Mouse (Mus musculus) brown adipose tissue, adult 24 weeks (tissue): ENCODE measurements around the gene Erich4. TPM values are rescaled to one million over a fixed set of nuclear protein-coding genes. Genes with fewer than 3 reads are reported as not detected.
A peak's percentile ranks its signal among the peaks of the same experiment; 100 is the strongest.

Experiments
- H3K27ac ChIP-seq: fragments of 200-500 bp; replicated peaks from 2 replicates; pipeline ENCODE4 v1.5.1; 2012; ENCODE audit warnings: low read depth, mild to moderate bottlenecking, low read length
- H3K4me1 ChIP-seq: fragments of 200-500 bp; 2 replicates; pipeline ENCODE4 v1.6.1; 2012; ENCODE audit warnings: low read length, mixed read lengths; ENCODE audit not compliant: control insufficient read depth, insufficient read depth, insufficient read length
- H3K4me3 ChIP-seq: fragments of 200-500 bp; 2 replicates; pipeline ENCODE4 v1.5.1; 2012; ENCODE audit warnings: low read depth, mild to moderate bottlenecking, low read length, moderate library complexity; ENCODE audit not compliant: insufficient read depth
- polyA plus RNA-seq: library from polyadenylated mRNA; stranded (reverse); fragments of >200 nt; gene quantifications from 2 replicates; pipeline ENCODE4 v1.2.4, GENCODE M21; 2012; ENCODE audit not compliant: missing spikeins, insufficient read depth, insufficient read length

Gene Erich4
- polyA plus RNA-seq, 1 experiment, result not detected

DNA sequence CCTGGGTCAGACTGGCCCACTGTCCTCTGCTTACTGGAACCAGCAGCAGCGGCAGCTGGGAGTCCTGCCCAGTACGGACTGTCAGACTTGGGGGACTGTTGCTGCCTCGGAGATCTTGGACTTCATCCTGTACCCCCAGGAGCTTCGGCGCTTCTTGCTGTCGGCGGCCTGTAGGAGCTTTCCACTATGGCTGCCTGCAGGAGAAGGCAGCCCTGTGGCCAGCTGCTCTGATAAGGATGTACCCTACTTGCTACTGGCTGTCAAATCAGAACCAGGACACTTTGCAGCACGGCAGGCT lies 12.6 kb upstream of the Erich4 start:
- H3K27ac ChIP-seq, result no peak overlapping the region

DNA sequence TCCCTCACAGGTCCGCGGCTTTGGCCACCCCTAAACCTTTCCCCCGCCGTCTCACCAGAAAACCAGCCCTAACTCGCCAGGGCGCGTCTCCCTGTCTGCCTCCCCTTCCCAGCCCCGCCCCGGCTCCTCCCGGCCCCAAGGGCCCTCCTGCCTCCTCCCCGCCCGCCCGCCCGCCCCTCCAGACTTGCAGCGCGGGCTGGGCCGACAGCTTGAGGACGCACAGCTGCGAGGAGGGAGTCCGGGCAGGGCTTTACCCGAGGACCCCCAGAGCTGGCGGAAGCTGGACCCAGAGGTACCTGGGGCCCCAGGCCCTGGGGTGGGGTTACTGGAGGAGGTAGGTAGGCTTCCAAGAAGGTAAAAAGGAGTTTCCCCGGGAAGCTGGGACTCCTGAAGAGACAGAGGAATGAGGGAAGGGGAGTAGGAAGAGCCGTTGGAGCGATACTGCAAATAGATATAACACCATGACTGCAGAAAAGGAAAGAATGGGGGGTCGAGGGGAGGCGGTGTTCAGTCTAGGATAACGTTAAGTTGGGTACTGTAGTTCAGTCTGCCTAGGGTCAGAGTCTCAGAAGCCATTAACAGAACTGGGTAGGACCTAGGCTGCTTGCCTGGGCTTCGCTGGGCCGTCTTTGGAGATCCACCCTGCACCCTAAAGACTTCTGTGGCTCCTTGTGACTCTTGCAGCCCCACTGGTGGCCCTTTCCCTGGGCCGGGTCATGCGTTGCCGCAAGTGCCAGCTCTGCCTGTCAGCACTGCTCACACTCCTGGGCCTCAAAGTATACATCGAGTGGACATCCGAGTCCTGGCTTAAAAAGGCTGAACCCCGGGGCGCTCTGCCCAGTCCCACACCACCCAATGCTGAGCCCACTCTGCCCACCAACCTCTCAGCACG lies 12.0 kb upstream of the Erich4 start:
- no peaks in the 10 kb centered on the region for H3K4me1 ChIP-seq
- H3K27ac ChIP-seq, result peak overlapping the region; percentile 49
- peak overlapping the region; percentile 54 for H3K4me3 ChIP-seq

More for the DNA sequence above, 12.6 kb upstream of the Erich4 start:
- Histone ChIP-seq H3K4me3 (peak overlapping the region; percentile 49), H3K4me1 (no peaks in the 10 kb centered on the region)

DNA sequence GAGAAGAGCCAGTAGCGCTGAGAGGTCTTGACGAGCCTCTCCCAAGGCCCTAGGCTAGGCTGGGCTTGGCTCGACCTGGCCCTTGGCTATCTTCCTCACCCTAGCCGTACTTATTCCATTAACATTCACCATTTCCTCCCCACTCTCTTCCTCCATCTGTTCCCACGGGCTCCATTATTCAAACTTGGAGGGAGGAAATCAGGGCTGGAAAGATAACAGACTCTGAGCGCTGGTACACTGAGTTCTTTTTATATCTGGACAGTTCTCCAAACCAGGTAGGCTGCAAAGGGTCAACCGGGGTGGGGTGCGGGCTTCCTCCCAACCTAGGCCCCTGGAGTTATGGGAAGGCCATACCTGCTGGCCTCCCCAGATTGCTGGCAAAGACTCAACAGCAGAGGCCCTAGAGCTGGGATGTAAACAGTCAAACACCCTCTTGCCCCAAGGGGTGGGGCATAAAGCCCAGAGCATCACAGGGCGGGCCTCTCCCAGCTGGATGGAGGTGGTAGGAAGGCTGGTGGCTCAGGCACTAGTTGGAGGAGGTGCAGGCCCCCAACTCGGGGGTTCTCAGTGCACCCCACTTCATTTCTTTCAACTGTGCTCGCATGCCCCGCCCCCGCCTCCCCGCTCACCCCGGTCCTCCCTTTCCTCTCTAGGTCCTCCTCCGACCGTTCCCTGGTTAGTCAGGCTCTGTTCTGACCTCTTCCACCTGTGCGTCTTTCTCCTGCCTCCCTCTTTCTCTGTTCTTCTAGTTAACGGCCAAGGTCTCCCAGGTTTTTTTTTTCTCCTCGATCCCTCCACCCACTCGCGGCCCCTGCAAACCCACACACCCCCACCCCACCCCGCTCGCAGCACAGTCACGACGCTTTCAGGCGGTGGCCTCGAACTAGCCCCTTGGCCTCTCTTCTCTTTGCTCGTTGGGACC lies 11.1 kb upstream of the Erich4 start, which contains the start of gene B3gnt8:
TSS of gene B3gnt8 (plus strand) at position 146 of the 922 bp plus-strand sequence.
- Histone ChIP-seq H3K27ac (peak within 1 kb of the TSS; percentile 49), H3K4me3 (peak within 1 kb of the TSS; percentile 54)

GRCm38 (mm10) chr7:25625594-25626250 lies 10.0 kb upstream of the Erich4 start:
- Histone ChIP-seq H3K4me1 (no peaks in the 10 kb centered on the region), H3K27ac (no peak overlapping the region), H3K4me3 (no peak overlapping the region)

More for the DNA sequence above, 11.1 kb upstream of the Erich4 start, which contains the start of gene B3gnt8:
- H3K4me1 ChIP-seq, result no peaks in the 10 kb centered on the region

DNA sequence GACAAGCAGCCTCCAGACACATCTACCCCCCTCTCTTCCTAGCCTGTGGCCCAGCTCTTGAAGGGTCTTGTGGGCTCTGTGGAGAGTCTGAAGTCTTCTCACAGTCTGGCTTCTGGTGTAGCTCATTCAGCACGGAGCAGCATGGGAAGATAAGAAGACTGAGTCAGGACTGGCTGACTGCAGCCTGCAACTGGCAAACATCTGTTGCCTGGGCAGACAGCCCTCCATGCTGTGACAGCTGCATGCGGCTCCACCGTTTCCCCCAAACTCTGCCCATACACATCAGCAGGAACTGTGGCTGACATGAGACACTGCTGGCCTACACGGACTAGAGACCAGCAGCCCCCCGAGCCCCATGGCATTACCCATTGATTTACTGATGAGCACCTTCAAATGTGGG lies 9.2 kb upstream of the Erich4 start:
- Histone ChIP-seq H3K4me1 (no peaks in the 10 kb centered on the region), H3K4me3 (no peak overlapping the region), H3K27ac (no peak overlapping the region)

DNA sequence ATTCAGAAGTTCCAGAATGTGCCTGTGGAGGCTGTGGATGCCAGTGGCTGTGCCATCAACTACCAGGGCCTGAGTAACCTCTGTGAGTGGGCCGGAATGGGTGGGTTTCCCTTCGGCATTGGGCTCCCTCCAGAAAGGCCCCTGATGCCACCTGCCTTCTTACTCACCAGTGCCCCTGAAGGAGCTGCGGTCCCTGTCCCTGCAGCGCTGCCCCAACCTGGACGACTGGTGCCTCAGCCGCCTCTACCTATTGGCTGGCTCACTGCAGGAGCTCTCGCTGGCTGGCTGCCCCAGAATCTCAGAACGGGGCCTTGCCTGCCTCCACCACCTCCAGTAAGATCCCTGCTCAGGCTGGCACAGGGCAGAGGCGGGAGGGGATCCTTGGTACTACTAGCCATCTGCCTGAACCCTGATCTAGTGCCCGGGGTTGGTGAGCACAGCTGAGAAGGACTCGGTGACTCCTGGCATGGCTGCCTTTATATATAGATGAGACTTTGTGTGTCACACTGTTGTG lies 8.2 kb upstream of the Erich4 start:
- H3K27ac ChIP-seq, result no peak overlapping the region
- no peak overlapping the region for H3K4me3 ChIP-seq
- H3K4me1 ChIP-seq, result no peaks in the 10 kb centered on the region

DNA sequence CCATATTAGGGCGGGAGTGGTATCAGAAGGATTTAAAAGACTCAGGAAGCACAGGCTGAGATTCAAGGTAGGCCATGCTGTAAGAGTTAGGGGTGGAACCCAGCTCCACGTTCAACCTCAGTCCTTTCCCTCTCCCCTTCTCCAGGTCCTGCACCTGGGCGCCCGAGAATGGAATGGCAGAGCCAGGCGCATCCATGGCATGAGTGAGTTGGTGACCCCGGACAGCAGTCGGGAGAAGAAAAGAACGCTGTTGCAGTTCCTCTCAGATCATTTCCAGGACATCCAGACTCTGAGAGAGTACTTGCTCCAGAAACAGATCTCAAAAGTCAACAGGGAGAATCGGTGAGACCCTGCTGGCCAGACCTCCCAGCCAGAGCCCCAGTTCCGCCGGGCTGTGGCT lies 5.1 kb upstream of the Erich4 start:
- 0 out of 2 replicates have a peak, but pooled peaks cover 2% of the 10 kb centered on the region for H3K4me1 ChIP-seq
- H3K27ac ChIP-seq, result no peak overlapping the region
- H3K4me3 ChIP-seq, result no peak overlapping the region

DNA sequence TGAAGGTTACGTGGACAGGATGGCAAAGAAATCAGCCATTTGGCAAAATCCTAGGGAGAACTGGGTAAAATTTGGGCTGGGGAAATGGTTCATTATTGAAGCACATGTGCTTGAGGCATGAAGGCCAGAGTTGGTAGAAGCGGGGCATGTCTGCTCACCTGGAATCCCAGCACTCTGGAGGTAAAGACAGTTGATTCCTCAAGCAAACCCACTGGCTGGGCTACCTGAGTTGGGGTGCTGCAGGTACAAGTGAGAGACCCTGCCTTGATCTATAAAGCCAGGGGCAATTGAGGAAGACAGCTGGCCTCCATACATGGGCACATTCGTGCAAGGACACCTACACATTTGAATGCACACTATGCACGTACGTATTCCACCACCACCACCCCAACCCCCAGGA lies 4.4 kb upstream of the Erich4 start:
- H3K4me3 ChIP-seq, result peak overlapping the region; percentile 88

DNA sequence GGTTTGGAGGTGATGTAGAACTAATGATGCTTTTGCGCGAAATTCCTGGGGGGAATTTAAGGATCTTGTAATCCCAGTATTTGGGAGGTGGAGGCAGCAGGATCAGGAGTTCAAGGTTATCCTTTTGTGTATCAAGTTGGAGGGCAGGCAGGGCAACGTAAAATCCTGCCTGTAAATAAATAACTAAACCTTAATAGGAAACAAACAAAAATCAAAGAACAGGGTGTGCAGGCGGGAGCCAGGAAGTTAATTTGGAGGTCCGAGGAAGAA lies 4.0 kb upstream of the Erich4 start:
- Histone ChIP-seq H3K4me1 (0 out of 2 replicates have a peak, but pooled peaks cover 2% of the 10 kb centered on the region), H3K4me3 (peak overlapping the region; percentile 88), H3K27ac (peak overlapping the region; percentile 72)

More for the DNA sequence above, 4.4 kb upstream of the Erich4 start:
- Histone ChIP-seq H3K4me1 (0 out of 2 replicates have a peak, but pooled peaks cover 2% of the 10 kb centered on the region), H3K27ac (no peak overlapping the region)

GRCm38 (mm10) chr7:25618865-25619721 lies 3.4 kb upstream of the Erich4 start, which contains the start of gene Dmac2:
Gene Dmac2, plus strand, starts transcription at chr7:25619414.
- Histone ChIP-seq H3K4me3 (peak within 1 kb of the TSS; percentile 88), H3K27ac (peak within 1 kb of the TSS; percentile 72), H3K4me1 (0 out of 2 replicates have a peak, but pooled peaks cover 2% of the 10 kb centered on the region)

DNA sequence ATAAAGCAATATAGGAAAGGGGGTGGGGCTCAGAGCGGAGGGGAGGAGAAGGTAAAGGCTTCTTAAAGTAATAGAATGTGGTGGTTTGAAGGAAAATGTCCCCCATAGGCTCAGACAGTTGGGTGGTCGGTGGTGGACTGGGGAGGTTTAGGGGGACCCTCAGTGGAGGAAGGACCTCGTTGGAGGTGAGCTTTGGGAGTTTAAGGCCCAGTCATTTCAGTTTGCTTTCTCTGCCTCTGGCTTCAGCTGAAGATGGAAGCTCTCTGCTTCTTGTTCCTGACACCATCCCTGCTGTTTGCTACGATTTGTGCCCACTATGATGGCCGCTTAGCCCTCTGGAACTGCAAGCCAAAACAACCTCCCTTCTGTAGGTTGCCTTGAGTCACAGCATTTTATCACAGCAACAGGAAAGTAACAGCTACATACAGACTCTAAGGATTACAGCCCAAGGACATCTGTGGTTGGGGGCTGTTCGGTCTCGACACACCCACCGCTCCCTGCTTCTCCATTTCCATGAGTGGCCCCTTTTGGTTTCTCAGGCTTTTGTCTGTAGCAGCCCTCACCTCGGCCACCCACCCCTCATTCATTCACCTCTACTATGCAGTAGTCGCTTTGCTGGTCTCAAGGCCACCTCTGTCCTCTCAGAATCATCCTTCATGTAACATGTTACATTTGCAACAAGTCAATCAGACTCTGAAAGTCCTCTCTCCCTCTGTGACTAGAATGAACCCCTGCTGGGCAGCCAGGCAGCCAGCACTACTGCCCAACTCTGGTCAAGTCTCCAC lies 1.9 kb upstream of the Erich4 start:
- H3K4me1 ChIP-seq, result 0 out of 2 replicates have a peak, but pooled peaks cover 2% of the 10 kb centered on the region
- no peak overlapping the region for H3K4me3 ChIP-seq
- no peak overlapping the region for H3K27ac ChIP-seq

DNA sequence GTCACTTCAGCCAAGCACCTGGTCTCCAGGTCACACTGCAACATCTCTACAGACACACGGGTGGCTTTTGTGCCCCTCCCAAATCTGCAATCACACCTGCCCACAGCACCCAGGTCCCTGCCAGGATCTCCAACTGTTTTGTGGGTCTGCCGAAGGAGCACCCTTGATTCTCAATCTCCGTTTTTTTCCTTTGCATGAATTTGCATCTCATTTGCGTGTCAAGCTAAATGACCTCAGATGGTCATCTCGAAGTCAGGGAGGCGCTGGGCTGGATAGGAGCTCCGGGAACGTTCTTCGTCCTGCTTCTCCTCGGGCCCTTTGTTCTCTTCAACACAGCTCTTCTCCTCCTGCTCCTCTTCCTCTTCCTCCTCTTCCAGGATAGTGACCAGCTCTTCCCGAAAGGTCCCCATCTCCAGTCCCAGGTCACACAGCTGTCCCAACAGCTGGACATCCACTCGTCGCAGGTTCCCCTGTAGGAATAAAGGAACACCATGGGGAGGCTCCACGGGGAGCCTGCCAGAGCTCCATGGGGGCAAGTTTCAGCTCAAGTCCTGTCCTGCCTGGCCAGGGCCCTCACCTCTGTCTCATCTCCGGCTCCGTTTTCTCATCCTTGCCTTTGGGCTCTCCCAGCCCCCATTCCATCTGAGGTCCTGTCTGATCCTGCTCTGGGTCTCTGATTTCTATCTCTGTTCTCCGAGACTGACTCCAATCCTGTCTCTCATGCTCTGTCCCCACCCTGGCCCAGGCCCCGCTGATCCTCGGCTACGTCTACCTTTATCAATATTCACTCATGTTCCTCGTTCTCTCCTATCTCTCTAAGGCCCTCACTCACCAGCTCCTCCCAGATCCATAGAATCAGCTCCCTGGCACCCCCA lies 624 bp downstream of the Erich4 start:
- Histone ChIP-seq H3K4me1 (0 out of 2 replicates have a peak, but pooled peaks cover 2% of the 10 kb centered on the region), H3K4me3 (no peak overlapping the region), H3K27ac (no peak overlapping the region)

GRCm38 (mm10) chr7:25614086-25614485 lies 1.6 kb downstream of the Erich4 start:
- Histone ChIP-seq H3K4me1 (0 out of 2 replicates have a peak, but pooled peaks cover 2% of the 10 kb centered on the region), H3K4me3 (no peak overlapping the region), H3K27ac (no peak overlapping the region)
